In genomic region chr17:10874208-10875187, GRCm38 (mm10) we compare ENCODE assay signal across 19 mouse cellular contexts. TPM values are rescaled to one million over a fixed set of nuclear protein-coding genes. Genes with fewer than 3 reads are reported as not detected.
DNase-seq lines count a peak whose midpoint lies in the region; ATAC-seq and TF ChIP-seq lines count a peak whose summit lies in the region.
"Had no signal": no experiment of that assay in that cellular context is flagged by ENCODE, and none has a peak within 500 bp of the region (broad histone marks: within the 10 kb centered on the region; RNA-seq: fewer than 3 reads in every experiment).

No protein-coding gene starts in this region.

- DNase-seq in heart, adult 11 months: peak; percentile 84
- no peak for DNase-seq in layer of hippocampus, adult 2 months (ENCODE audit: low spot score in 2 of 2)
- DNase-seq in frontal cortex, adult 2 months (ENCODE audit: extremely low spot score in 1 of 2, low spot score in 1 of 2): no peak
- DNase-seq in spleen, postnatal 4 days (ENCODE audit: low spot score in 2 of 2): no peak
- DNase-seq: adrenal gland, postnatal 25 days; cerebellum, adult 2 months; kidney, adult 11 months; kidney, postnatal 10 days; lung, postnatal 10 days; retina, postnatal 1 day; thymus, postnatal 14 days had no signal

- no peaks in the 10 kb centered on the region for H3K36me3 ChIP-seq in heart, embryonic 11.5 days (ENCODE audit: control insufficient read depth, insufficient read depth, low read length)
- no peaks in the 10 kb centered on the region for H3K36me3 ChIP-seq in liver, embryonic 15.5 days (replicated peaks)
- H3K36me3 ChIP-seq: forebrain, embryonic 15.5 days; hindbrain, embryonic 10.5 days; limb, embryonic 15.5 days had no signal

- no peak overlapping the region for H3K27ac ChIP-seq in heart, embryonic 11.5 days (ENCODE audit: low read depth, low read length)
- H3K27ac ChIP-seq in liver, embryonic 15.5 days (replicated peaks): 0 out of 2 replicates have a peak overlapping the region, but pooled peaks have one; percentile 29
- no peak overlapping the region for H3K27ac ChIP-seq in layer of hippocampus, adult 2 months
- H3K27ac ChIP-seq: forebrain, embryonic 15.5 days; hindbrain, embryonic 10.5 days; limb, embryonic 15.5 days had no signal

- H3K4me1 ChIP-seq in heart, embryonic 11.5 days (ENCODE audit: control insufficient read depth, insufficient read depth, low read length): no peaks in the 10 kb centered on the region
- H3K4me1 ChIP-seq in liver, embryonic 15.5 days (replicated peaks): peaks cover 9% of the 10 kb centered on the region; the same call in 1 of the 2 replicates
- H3K4me1 ChIP-seq: forebrain, embryonic 15.5 days; hindbrain, embryonic 10.5 days; limb, embryonic 15.5 days had no signal

- no peak for TF ChIP-seq CTCF in layer of hippocampus, adult 2 months (conservative IDR thresholded peaks at IDR 0.05)

- ATAC-seq in heart, embryonic 11.5 days (replicated peaks; ENCODE audit: insufficient number of reproducible peaks, low FRiP score, low TSS enrichment): no peak
- peak; percentile 46; the same call in 1 of the 2 replicates for ATAC-seq in erythroid progenitor cell, adult 5-6 weeks (replicated peaks; ENCODE audit: low FRiP score, poor library complexity, severe bottlenecking)
- ATAC-seq in liver, embryonic 15.5 days (ENCODE audit: insufficient read depth): peak; percentile 87
- ATAC-seq: CD4-positive, CD25-positive, alpha-beta regulatory T cell, adult 4 months; forebrain, embryonic 15.5 days had no signal

- no peaks in the 10 kb centered on the region for H3K9me3 ChIP-seq in heart, embryonic 11.5 days (replicated peaks; ENCODE audit: control insufficient read depth, low read length)
- no peaks in the 10 kb centered on the region for H3K9me3 ChIP-seq in liver, embryonic 15.5 days (replicated peaks)
- H3K9me3 ChIP-seq: forebrain, embryonic 15.5 days; hindbrain, embryonic 10.5 days; limb, embryonic 15.5 days had no signal

- WGBS in heart, embryonic 11.5 days (ENCODE audit: insufficient replicate concordance): 66% methylated on average over 7 of the region's 7 CpGs
- WGBS in liver, embryonic 15.5 days (ENCODE audit: insufficient replicate concordance): 26% methylated on average over 7 of the region's 7 CpGs

- no peaks in the 10 kb centered on the region for H3K27me3 ChIP-seq in heart, embryonic 11.5 days (ENCODE audit: control insufficient read depth, insufficient read depth, low read length)
- no peaks in the 10 kb centered on the region for H3K27me3 ChIP-seq in liver, embryonic 15.5 days
- H3K27me3 ChIP-seq: forebrain, embryonic 15.5 days; limb, embryonic 15.5 days had no signal

- no peak overlapping the region for H3K4me2 ChIP-seq in heart, embryonic 11.5 days
- H3K4me2 ChIP-seq in liver, embryonic 15.5 days: no peak overlapping the region
- H3K4me2 ChIP-seq: forebrain, embryonic 15.5 days; limb, embryonic 15.5 days had no signal

- no peak overlapping the region for H3K9ac ChIP-seq in heart, embryonic 11.5 days (ENCODE audit: low read depth, low read length)
- no peak overlapping the region for H3K9ac ChIP-seq in liver, embryonic 15.5 days
- H3K9ac ChIP-seq: forebrain, embryonic 15.5 days; limb, embryonic 15.5 days had no signal

- no peak overlapping the region for H3K4me3 ChIP-seq in heart, embryonic 11.5 days (ENCODE audit: low read depth, low read length)
- H3K4me3 ChIP-seq in liver, embryonic 15.5 days (replicated peaks): no peak overlapping the region
- H3K4me3 ChIP-seq in layer of hippocampus, adult 2 months: no peak overlapping the region
- H3K4me3 ChIP-seq: erythroblast, embryonic 14.5 days; forebrain, embryonic 15.5 days; hindbrain, embryonic 10.5 days; limb, embryonic 15.5 days had no signal

RNA-seq across cellular contexts. Expression of gene Prkn, which starts 34.3 kb away (rescaled TPM):
- polyA plus RNA-seq in heart, embryonic 11.5 days (2014; fragmentation: Nextera tagmentation; extraction: Ambion mirVana): 1.7 and 2.6 TPM in 2 replicates
- not detected in 2 replicates for total RNA-seq in erythroid progenitor cell, adult 5-6 weeks (2015; ENCODE audit: low replicate concordance)
- total RNA-seq in erythroid progenitor cell, adult 5-6 weeks (2017; ENCODE audit: low replicate concordance): 1.3 TPM in 1 of 2 replicates, not detected in the other
- polyA plus RNA-seq in liver, embryonic 15.5 days (2015; fragmentation: Nextera tagmentation; extraction: Ambion mirVana): 0.38 TPM in 2 replicates
- total RNA-seq in layer of hippocampus, adult 2 months (2021): 10 to 100 TPM; 18.0 to 22.4 TPM
- 20.1 and 28.0 TPM in 2 replicates for polyA plus RNA-seq in frontal cortex, adult 2 months (2012; rRNA removed)
- polyA plus RNA-seq: erythroblast, embryonic 14.5 days had no signal

RNA-seq across cellular contexts. Expression of gene Pacrg, which starts 34.4 kb away (rescaled TPM):
- 0.93 and 1.3 TPM in 2 replicates for polyA plus RNA-seq in heart, embryonic 11.5 days (2014; fragmentation: Nextera tagmentation; extraction: Ambion mirVana)
- not detected in 2 replicates for total RNA-seq in erythroid progenitor cell, adult 5-6 weeks (2015; ENCODE audit: low replicate concordance)
- not detected in 2 replicates for total RNA-seq in erythroid progenitor cell, adult 5-6 weeks (2017; ENCODE audit: low replicate concordance)
- polyA plus RNA-seq in liver, embryonic 15.5 days (2015; fragmentation: Nextera tagmentation; extraction: Ambion mirVana): not detected in 2 replicates
- 10 to 100 TPM; 22.9 to 24.3 TPM for total RNA-seq in layer of hippocampus, adult 2 months (2021)
- 21.9 and 25.2 TPM in 2 replicates for polyA plus RNA-seq in frontal cortex, adult 2 months (2012; rRNA removed)
- polyA plus RNA-seq: CD4-positive, CD25-positive, alpha-beta regulatory T cell, adult 4 months; erythroblast, embryonic 14.5 days had no signal
